Comparison of ENCODE assay signal across 13 mouse cellular contexts in genomic region chr2:158079843-158080395, GRCm38 (mm10). TPM values are rescaled to one million over a fixed set of nuclear protein-coding genes. Genes with fewer than 3 reads are reported as not detected.
DNase-seq lines count a peak whose midpoint lies in the region; ATAC-seq and TF ChIP-seq lines count a peak whose summit lies in the region.
"Had no signal": no experiment of that assay in that cellular context is flagged by ENCODE, and none has a peak within 500 bp of the region (broad histone marks: within the 10 kb centered on the region; RNA-seq: fewer than 3 reads in every experiment).

No protein-coding gene starts in this region.

- H3K9me3 ChIP-seq in forebrain, postnatal 0 days (ENCODE audit: low read length), result no peaks in the 10 kb centered on the region
- H3K9me3 ChIP-seq in forebrain, embryonic 12.5 days, result no peaks in the 10 kb centered on the region
- H3K9me3 ChIP-seq in lung, embryonic 16.5 days (ENCODE audit: control insufficient read depth, low read length), result no peaks in the 10 kb centered on the region
- no peaks in the 10 kb centered on the region for H3K9me3 ChIP-seq in kidney, embryonic 15.5 days (replicated peaks)
- H3K9me3 ChIP-seq in heart, embryonic 12.5 days (replicated peaks), result no peaks in the 10 kb centered on the region
- H3K9me3 ChIP-seq: heart, embryonic 13.5 days; limb, embryonic 12.5 days; neural tube, embryonic 13.5 days had no signal

- no peaks in the 10 kb centered on the region for H3K4me1 ChIP-seq in forebrain, postnatal 0 days (ENCODE audit: insufficient read depth)
- peaks cover 6% of the 10 kb centered on the region; the same call in 1 of the 2 replicates for H3K4me1 ChIP-seq in forebrain, embryonic 12.5 days
- peaks cover 5% of the 10 kb centered on the region; the same call in 1 of the 2 replicates for H3K4me1 ChIP-seq in lung, embryonic 16.5 days (replicated peaks; ENCODE audit: control insufficient read depth, insufficient read depth, low read length)
- H3K4me1 ChIP-seq in kidney, embryonic 15.5 days, result peaks cover 19% of the 10 kb centered on the region
- peaks cover 19% of the 10 kb centered on the region for H3K4me1 ChIP-seq in small intestine, adult 2 months (ENCODE audit: control insufficient read depth, insufficient read depth, insufficient read length, low read length)
- H3K4me1 ChIP-seq in heart, embryonic 12.5 days (replicated peaks), result no peaks in the 10 kb centered on the region

- no peak overlapping the region for H3K9ac ChIP-seq in forebrain, postnatal 0 days
- no peak overlapping the region for H3K9ac ChIP-seq in forebrain, embryonic 12.5 days
- no peak overlapping the region for H3K9ac ChIP-seq in lung, embryonic 16.5 days (ENCODE audit: low read length)
- no peak overlapping the region for H3K9ac ChIP-seq in kidney, embryonic 15.5 days
- no peak overlapping the region for H3K9ac ChIP-seq in heart, embryonic 12.5 days
- H3K9ac ChIP-seq: heart, embryonic 13.5 days; limb, embryonic 12.5 days; neural tube, embryonic 13.5 days had no signal

- DNase-seq in forebrain, postnatal 0 days, result peak; percentile 27
- DNase-seq in lung, postnatal 14 days, result no peak
- no peak for DNase-seq in urinary bladder, postnatal 25 days (ENCODE audit: low spot score)
- DNase-seq: adrenal gland, postnatal 14 days; thymus, adult 2 months had no signal

- no peak overlapping the region for H3K4me3 ChIP-seq in forebrain, postnatal 0 days (ENCODE audit: low read depth, low read length)
- H3K4me3 ChIP-seq in forebrain, embryonic 12.5 days (replicated peaks), result no peak overlapping the region
- no peak overlapping the region for H3K4me3 ChIP-seq in lung, embryonic 16.5 days (ENCODE audit: low read length)
- no peak overlapping the region for H3K4me3 ChIP-seq in kidney, embryonic 15.5 days (replicated peaks)
- H3K4me3 ChIP-seq in small intestine, adult 2 months (ENCODE audit: low read depth, low read length), result no peak overlapping the region
- no peak overlapping the region for H3K4me3 ChIP-seq in heart, embryonic 12.5 days
- H3K4me3 ChIP-seq: heart, embryonic 13.5 days; limb, embryonic 12.5 days; neural tube, embryonic 13.5 days had no signal

- TF ChIP-seq POLR2A in small intestine, adult 2 months (IDR thresholded peaks at IDR 0.05; ENCODE audit: low read depth, low read length), result no peak

- peak; percentile 46 for TF ChIP-seq CTCF in forebrain, postnatal 0 days (IDR thresholded peaks at IDR 0.05; ENCODE audit: low read depth)
- peak; percentile 20; the same call in 1 of the 2 replicates for TF ChIP-seq CTCF in small intestine, adult 2 months (IDR thresholded peaks at IDR 0.05; ENCODE audit: extremely low read depth, insufficient read length, insufficient replicate concordance, low read depth, low read length)

- H3K27ac ChIP-seq in forebrain, postnatal 0 days (ENCODE audit: low read depth, low read length), result no peak overlapping the region
- H3K27ac ChIP-seq in forebrain, embryonic 12.5 days, result no peak overlapping the region
- no peak overlapping the region for H3K27ac ChIP-seq in lung, embryonic 16.5 days (ENCODE audit: low read length)
- peak overlapping the region; percentile 58 for H3K27ac ChIP-seq in kidney, embryonic 15.5 days
- peak overlapping the region; percentile 86 for H3K27ac ChIP-seq in small intestine, adult 2 months (ENCODE audit: insufficient read depth, low read depth, low read length)
- no peak overlapping the region for H3K27ac ChIP-seq in heart, embryonic 12.5 days (ENCODE audit: poor library complexity, severe bottlenecking)
- H3K27ac ChIP-seq: heart, embryonic 13.5 days; limb, embryonic 12.5 days; neural tube, embryonic 13.5 days had no signal

- H3K36me3 ChIP-seq in forebrain, postnatal 0 days (ENCODE audit: insufficient read depth), result peaks cover 19% of the 10 kb centered on the region
- peaks cover 29% of the 10 kb centered on the region for H3K36me3 ChIP-seq in forebrain, embryonic 12.5 days (replicated peaks)
- H3K36me3 ChIP-seq in lung, embryonic 16.5 days (ENCODE audit: control insufficient read depth, insufficient read depth, low read length), result peaks cover 15% of the 10 kb centered on the region
- H3K36me3 ChIP-seq in kidney, embryonic 15.5 days, result peaks cover 36% of the 10 kb centered on the region
- H3K36me3 ChIP-seq in small intestine, adult 2 months (ENCODE audit: control insufficient read depth, insufficient read depth, low read length), result peaks cover 26% of the 10 kb centered on the region
- H3K36me3 ChIP-seq in heart, embryonic 12.5 days, result peaks cover 29% of the 10 kb centered on the region

- 60% methylated on average over 9 of the region's 9 CpGs for WGBS in forebrain, postnatal 0 days
- 62% methylated on average over 9 of the region's 9 CpGs for WGBS in forebrain, embryonic 12.5 days
- WGBS in lung, embryonic 16.5 days, result 37% methylated on average over 9 of the region's 9 CpGs
- 49% methylated on average over 9 of the region's 9 CpGs for WGBS in kidney, embryonic 15.5 days
- 33% methylated on average over 9 of the region's 9 CpGs for WGBS in small intestine, adult 2 months
- 61% methylated on average over 9 of the region's 9 CpGs for WGBS in heart, embryonic 12.5 days

- no peak overlapping the region for H3K4me2 ChIP-seq in forebrain, postnatal 0 days (ENCODE audit: low read depth)
- no peak overlapping the region for H3K4me2 ChIP-seq in forebrain, embryonic 12.5 days
- no peak overlapping the region for H3K4me2 ChIP-seq in lung, embryonic 16.5 days (ENCODE audit: low read depth, low read length)
- no peak overlapping the region for H3K4me2 ChIP-seq in kidney, embryonic 15.5 days
- no peak overlapping the region for H3K4me2 ChIP-seq in heart, embryonic 12.5 days
- H3K4me2 ChIP-seq: heart, embryonic 13.5 days; limb, embryonic 12.5 days; neural tube, embryonic 13.5 days had no signal

- H3K27me3 ChIP-seq in forebrain, postnatal 0 days (ENCODE audit: insufficient read depth, low read length), result no peaks in the 10 kb centered on the region
- H3K27me3 ChIP-seq in forebrain, embryonic 12.5 days, result no peaks in the 10 kb centered on the region
- H3K27me3 ChIP-seq in lung, embryonic 16.5 days (ENCODE audit: control insufficient read depth, insufficient read depth, low read depth, low read length), result no peaks in the 10 kb centered on the region
- H3K27me3 ChIP-seq in kidney, embryonic 15.5 days, result no peaks in the 10 kb centered on the region
- H3K27me3 ChIP-seq in small intestine, adult 2 months (ENCODE audit: control insufficient read depth, insufficient read depth, low read length), result no peaks in the 10 kb centered on the region
- no peaks in the 10 kb centered on the region for H3K27me3 ChIP-seq in heart, embryonic 12.5 days (replicated peaks)
- H3K27me3 ChIP-seq: heart, embryonic 13.5 days; limb, embryonic 12.5 days; neural tube, embryonic 13.5 days had no signal

- ATAC-seq in forebrain, postnatal 0 days, result peak; percentile 81
- no peak for ATAC-seq in forebrain, embryonic 12.5 days (ENCODE audit: low FRiP score)
- peak; percentile 54; the same call in 1 of the 2 replicates for ATAC-seq in lung, embryonic 16.5 days (ENCODE audit: low read depth)
- ATAC-seq in kidney, embryonic 15.5 days (replicated peaks; ENCODE audit: low FRiP score), result no peak
- no peak for ATAC-seq in heart, embryonic 12.5 days (ENCODE audit: insufficient number of reproducible peaks, low FRiP score)

RNA-seq across cellular contexts. Expression of gene Rprd1b, which starts 51.6 kb away (rescaled TPM):
- 39.8 and 61.3 TPM in 2 replicates for total RNA-seq in forebrain, postnatal 0 days (2014; rRNA removed)
- 12.9 and 18.8 TPM in 2 replicates for polyA plus RNA-seq in forebrain, postnatal 0 days (2015; fragmentation: Nextera tagmentation; extraction: Ambion mirVana)
- polyA plus RNA-seq in forebrain, embryonic 12.5 days (2016; fragmentation: Nextera tagmentation; extraction: Ambion mirVana), result 61.1 and 66.3 TPM in 2 replicates
- 40.4 and 43.4 TPM in 2 replicates for polyA plus RNA-seq in lung, embryonic 16.5 days (2015; fragmentation: Nextera tagmentation; extraction: Ambion mirVana)
- 44.8 and 48.9 TPM in 2 replicates for polyA plus RNA-seq in kidney, embryonic 15.5 days (2015; fragmentation: Nextera tagmentation; extraction: Ambion mirVana)
- polyA plus RNA-seq in small intestine, adult 2 months (2012; rRNA removed), result 7.6 and 13.2 TPM in 2 replicates
- polyA plus RNA-seq in heart, embryonic 12.5 days (2016; fragmentation: Nextera tagmentation; extraction: Ambion mirVana), result 32.4 and 36.8 TPM in 2 replicates

RNA-seq across cellular contexts. Expression of gene Tti1, which starts 51.7 kb away (rescaled TPM):
- 17.3 and 19.9 TPM in 2 replicates for total RNA-seq in forebrain, postnatal 0 days (2014; rRNA removed)
- 6.6 and 8.1 TPM in 2 replicates for polyA plus RNA-seq in forebrain, postnatal 0 days (2015; fragmentation: Nextera tagmentation; extraction: Ambion mirVana)
- 34.5 and 38.2 TPM in 2 replicates for polyA plus RNA-seq in forebrain, embryonic 12.5 days (2016; fragmentation: Nextera tagmentation; extraction: Ambion mirVana)
- 25.5 and 25.7 TPM in 2 replicates for polyA plus RNA-seq in lung, embryonic 16.5 days (2015; fragmentation: Nextera tagmentation; extraction: Ambion mirVana)
- 28.1 and 29.8 TPM in 2 replicates for polyA plus RNA-seq in kidney, embryonic 15.5 days (2015; fragmentation: Nextera tagmentation; extraction: Ambion mirVana)
- polyA plus RNA-seq in small intestine, adult 2 months (2012; rRNA removed), result 3.0 and 6.1 TPM in 2 replicates
- polyA plus RNA-seq in heart, embryonic 12.5 days (2016; fragmentation: Nextera tagmentation; extraction: Ambion mirVana), result 28.1 and 30.3 TPM in 2 replicates

Comparison
In these comparisons a context has a peak if more than half of its experiments do, and no peak if none do; other contexts are left out.
1. ATAC-seq: peak in forebrain, postnatal 0 days (single experiment) and lung, embryonic 16.5 days (single experiment); none in forebrain, embryonic 12.5 days (single experiment), kidney, embryonic 15.5 days (single experiment) and heart, embryonic 12.5 days (single experiment).
2. H3K27ac ChIP-seq: peak in kidney, embryonic 15.5 days (single experiment) and small intestine, adult 2 months (single experiment); none in forebrain, postnatal 0 days (single experiment), forebrain, embryonic 12.5 days (single experiment), lung, embryonic 16.5 days (single experiment) and heart, embryonic 12.5 days (single experiment).